Mouse (Mus musculus) C2C12 (cell line): ENCODE data around the gene Kcnj10.

Source experiments
- MYOD1 ChIP-seq: IDR thresholded peaks from one replicate; pipeline ENCODE4 v1.6.1; 2011; ENCODE audit warnings: low read depth; ENCODE audit not compliant: control insufficient read depth, insufficient read length
- USF1 ChIP-seq: IDR thresholded peaks from one replicate; pipeline ENCODE4 v1.6.1; 2011; ENCODE audit warnings: low read depth, mild to moderate bottlenecking, control low read depth, moderate library complexity

GRCm38 (mm10) chr1:172311921-172312767 is 28.9 kb upstream of the Kcnj10 start:
- TF ChIP-seq USF1 (no peak), MYOD1 (no peak)
